ENCODE assay signal across 1 mouse cellular context in the genomic region with DNA sequence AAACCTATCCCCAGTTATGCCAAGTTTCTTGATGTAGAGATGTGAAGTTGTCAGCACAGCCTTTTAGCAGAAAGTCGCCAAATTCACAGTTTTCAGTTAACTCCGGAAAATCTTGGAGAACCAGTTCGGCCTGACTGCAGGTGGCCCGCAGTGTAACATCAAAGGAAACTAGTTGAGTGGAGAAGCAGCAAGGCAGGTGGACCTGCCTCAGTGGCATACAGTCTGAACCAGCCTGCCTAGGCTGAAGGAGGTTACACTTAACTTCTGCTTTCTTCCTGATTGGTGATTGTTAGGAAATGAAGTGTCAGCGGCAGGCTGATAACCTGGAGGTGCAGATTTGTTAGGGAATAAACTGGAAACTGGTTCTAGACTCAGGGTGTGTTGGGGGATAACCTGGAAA. TPM values are rescaled to one million over a fixed set of nuclear protein-coding genes. Genes with fewer than 3 reads are reported as not detected.
"Had no signal": no experiment of that assay in that cellular context is flagged by ENCODE, and none has a peak within 500 bp of the region (broad histone marks: within the 10 kb centered on the region; RNA-seq: fewer than 3 reads in every experiment).

No protein-coding gene starts in this region.

RNA-seq across cellular contexts. Expression of a gene that starts 14.3 kb away (rescaled TPM):
- polyA plus RNA-seq: midbrain, embryonic 15.5 days had no signal
